Mouse (Mus musculus): ENCODE data around the gene Umodl1.

GRCm38 (mm10) chr17:30910866-30911731 is 43.3 kb upstream of the Umodl1 start:
- TF ChIP-seq RAD21 (IDR thresholded peaks at IDR 0.05; ENCODE audit: low read depth, low read length), result no peak
- TF ChIP-seq CTCF (IDR thresholded peaks at IDR 0.05 in 2 of 3, conservative IDR thresholded peaks at IDR 0.05 in 1 of 3; ENCODE audit: control insufficient read depth in 1 of 3, insufficient read depth in 1 of 3, low read depth in 2 of 3, low read length in 3 of 3, poor library complexity in 1 of 3, severe bottlenecking in 1 of 3), result no peak
- TF ChIP-seq NELFE (IDR thresholded peaks at IDR 0.05; ENCODE audit: low read depth, low read length), result no peak
- TF ChIP-seq UBTF (IDR thresholded peaks at IDR 0.05; ENCODE audit: borderline replicate concordance, insufficient read depth, low read depth, low read length), result no peak
- no peak for TF ChIP-seq EP300 (IDR thresholded peaks at IDR 0.05; ENCODE audit: low read depth in 1 of 2, low read length in 2 of 2)
- no peak for TF ChIP-seq SIN3A (IDR thresholded peaks at IDR 0.05; ENCODE audit: low read length)
- no peak for TF ChIP-seq MAX (IDR thresholded peaks at IDR 0.05; ENCODE audit: low read length)
- TF ChIP-seq ZMIZ1 (IDR thresholded peaks at IDR 0.05; ENCODE audit: low read depth, low read length), result no peak
- no peak for TF ChIP-seq JUND (IDR thresholded peaks at IDR 0.05; ENCODE audit: low read depth, low read length)
- no peak for TF ChIP-seq CHD1 (IDR thresholded peaks at IDR 0.05; ENCODE audit: low read depth, low read length)
- no peak for TF ChIP-seq GABPA (IDR thresholded peaks at IDR 0.05; ENCODE audit: low read depth, low read length)

All from MEL (cell line).